Mouse (Mus musculus): ENCODE measurements at regions not wholly inside any gene's neighbourhood (a gene's known extent, or its start where the extent isn't known, plus 50 kb on each side); places are given as distances from the start of the nearest gene placed in this dataset.
A peak's percentile ranks its signal among the peaks of the same experiment; 100 is the strongest.

DNA sequence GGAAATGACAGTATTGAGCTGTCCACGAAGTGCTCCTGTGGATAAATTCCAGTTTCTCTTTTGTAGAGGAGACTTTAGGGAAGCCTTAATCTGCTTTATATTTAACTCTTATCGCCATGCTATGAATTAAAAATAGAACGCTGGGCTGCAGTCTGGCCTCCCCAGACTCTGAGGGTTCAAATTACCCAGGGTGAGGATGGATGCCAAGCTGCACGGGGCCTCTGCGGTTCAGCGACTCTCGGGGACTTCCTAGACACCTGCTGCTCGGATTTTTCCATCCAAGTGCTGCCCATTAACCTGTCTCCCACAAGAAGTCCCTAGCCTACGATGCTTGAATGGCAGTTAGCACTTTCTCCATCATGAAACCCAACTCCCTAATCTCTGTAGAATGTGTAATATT is 189.3 kb upstream of the Jade1 start:
- no peak for DNase-seq (ENCODE audit: low read depth, low spot score)

- DNase-seq (ENCODE audit: low read depth, low spot score): no peak
These were observed 190.2 kb upstream of the Jade1 start for GRCm38 (mm10) chr3:41365145-41365830.

DNA sequence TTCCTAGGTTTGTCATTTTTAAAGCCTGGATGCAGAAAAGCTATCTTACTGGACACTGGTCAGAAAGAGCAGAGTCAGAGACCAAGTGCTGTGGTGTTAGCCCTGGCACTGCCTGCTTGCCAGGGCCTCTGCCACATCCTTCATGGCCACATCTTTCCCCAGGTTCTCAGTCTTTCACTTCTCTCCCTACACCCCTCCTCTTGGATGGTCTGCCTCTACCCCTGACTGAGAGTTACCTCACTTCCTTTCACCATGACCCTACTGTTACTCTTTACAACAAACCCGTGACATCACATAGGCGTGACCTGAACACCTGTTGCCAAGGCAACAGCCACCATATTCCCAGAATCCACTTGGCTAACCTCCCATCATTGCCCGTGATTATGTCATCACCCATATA is 191.6 kb upstream of the Jade1 start:
- no peak for DNase-seq (ENCODE audit: low read depth, low spot score)

GRCm38 (mm10) chr3:41360231-41360630 is 195.3 kb upstream of the Jade1 start:
- no peak for DNase-seq (ENCODE audit: low read depth, low spot score)

DNA sequence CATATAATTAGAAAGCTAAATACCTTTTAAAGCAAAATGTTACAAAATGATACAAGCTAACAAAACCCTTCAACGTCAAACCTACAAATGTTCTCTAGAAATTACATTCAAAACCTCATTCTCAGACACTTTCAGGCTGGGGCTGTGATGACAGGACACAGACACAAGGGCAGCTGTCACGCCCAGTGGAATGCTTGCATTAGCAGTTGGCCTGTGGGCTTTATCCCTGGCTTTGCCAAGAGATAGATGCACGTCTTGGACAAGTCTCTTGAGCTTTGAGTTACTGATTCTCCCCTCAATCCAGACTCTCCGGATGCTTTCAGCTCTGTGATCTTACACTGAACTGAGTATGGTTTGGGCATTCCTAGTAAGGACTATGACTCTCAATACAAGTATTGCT is 196.1 kb upstream of the Jade1 start:
- no peak for DNase-seq (ENCODE audit: low read depth, low spot score)

DNA sequence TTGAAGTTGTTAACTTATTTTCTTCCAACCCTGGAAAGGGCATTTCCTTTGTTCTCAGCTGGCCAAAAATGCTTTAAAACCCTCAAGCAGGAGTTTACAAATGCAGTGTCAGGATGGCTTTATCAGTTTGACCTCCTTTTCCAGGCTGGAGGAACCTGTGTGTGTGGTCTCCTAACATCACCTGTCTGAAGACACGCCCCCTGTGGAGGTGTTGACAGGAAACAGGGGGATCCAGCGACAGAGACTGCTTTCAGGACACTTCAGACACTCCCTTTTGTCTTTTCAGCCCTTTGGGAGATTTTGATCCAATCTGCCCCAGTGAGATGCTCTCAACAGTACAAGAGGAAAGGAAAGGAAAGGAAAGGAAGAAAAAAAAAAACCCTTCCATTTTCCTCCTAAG is 202.5 kb upstream of the Jade1 start:
- no peak for DNase-seq (ENCODE audit: low read depth, low spot score)

- no peak for DNase-seq (ENCODE audit: low read depth, low spot score)
These were observed 203.7 kb upstream of the Jade1 start for GRCm38 (mm10) chr3:41351786-41352185.

GRCm38 (mm10) chr3:41351091-41351685 is 204.3 kb upstream of the Jade1 start:
- no peak for DNase-seq (ENCODE audit: low read depth, low spot score)

GRCm38 (mm10) chr3:41350331-41350730 is 205.2 kb upstream of the Jade1 start:
- no peak for DNase-seq (ENCODE audit: low read depth, low spot score)

DNA sequence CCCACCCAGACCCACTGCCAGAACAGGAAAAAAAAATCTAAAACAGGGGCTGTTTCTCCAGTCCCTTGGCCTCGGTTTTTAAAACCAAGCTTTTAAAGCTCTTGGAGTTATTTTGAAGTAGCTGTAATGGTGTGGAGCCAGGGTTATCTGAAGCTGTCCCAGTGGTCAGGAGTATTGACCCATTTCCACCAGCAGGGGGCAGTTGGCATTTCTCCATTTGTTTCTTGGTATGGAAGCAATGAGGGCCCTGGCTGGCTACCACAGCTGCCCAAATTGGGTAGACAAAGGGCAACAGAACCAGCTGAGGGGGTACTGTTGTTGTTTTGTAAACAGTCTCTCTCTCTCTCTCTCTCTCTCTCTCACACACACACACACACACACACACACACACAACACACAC is 206.7 kb upstream of the Jade1 start:
- peak; percentile 19 for DNase-seq (ENCODE audit: low read depth, low spot score)

DNA sequence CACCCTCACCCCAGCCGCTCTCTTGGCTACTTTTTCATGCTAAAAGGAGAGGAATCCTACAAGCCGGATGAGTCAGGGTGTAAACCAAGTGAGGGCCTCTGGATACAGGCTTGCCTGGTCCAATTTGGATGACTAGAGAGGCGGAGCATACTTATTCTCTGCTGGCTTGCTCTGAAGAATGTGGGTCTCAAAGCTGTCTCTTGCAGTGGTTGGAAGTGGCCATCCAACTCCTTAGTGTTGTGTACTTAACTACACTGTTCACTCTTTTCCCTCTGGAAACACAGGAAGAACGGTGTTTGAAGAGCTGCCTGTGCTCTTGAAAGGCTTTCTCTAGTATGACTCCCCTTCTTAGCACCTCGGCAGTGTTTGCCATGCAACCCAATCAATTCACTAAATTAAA is 208.7 kb upstream of the Jade1 start:
- no peak for DNase-seq (ENCODE audit: low read depth, low spot score)

GRCm38 (mm10) chr3:41343431-41343830 is 212.1 kb upstream of the Jade1 start:
- no peak for DNase-seq (ENCODE audit: low read depth, low spot score)

- no peak for DNase-seq (ENCODE audit: low read depth, low spot score)
These were observed 223.1 kb upstream of the Jade1 start for GRCm38 (mm10) chr3:41332481-41332880.

GRCm38 (mm10) chr3:41330356-41330755 is 225.2 kb upstream of the Jade1 start:
- DNase-seq (ENCODE audit: low read depth, low spot score): no peak

GRCm38 (mm10) chr3:41328828-41329227 is 226.7 kb upstream of the Jade1 start:
- DNase-seq (ENCODE audit: low read depth, low spot score): no peak

- DNase-seq (ENCODE audit: low read depth, low spot score): no peak
These were observed 229.1 kb upstream of the Jade1 start for GRCm38 (mm10) chr3:41326211-41327104.

DNA sequence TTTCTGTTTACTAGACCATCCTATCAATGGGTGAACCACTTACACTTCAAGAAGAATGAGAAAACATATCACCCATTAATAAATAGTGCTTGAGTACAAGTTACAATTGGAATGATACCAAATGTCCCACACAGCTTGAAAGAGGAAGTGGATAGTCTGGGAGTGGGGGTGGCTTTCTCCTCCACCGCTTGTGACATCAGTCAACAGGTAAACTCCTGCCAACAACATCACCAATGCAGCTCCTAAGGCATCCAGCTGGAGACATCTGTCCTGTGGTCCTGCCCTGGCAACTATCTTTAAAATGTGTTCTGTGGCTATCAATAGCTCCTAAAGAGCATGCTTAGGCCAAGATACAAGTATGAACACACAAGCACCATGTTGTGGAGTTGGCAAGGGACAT is 233.7 kb upstream of the Jade1 start:
- DNase-seq (ENCODE audit: low read depth, low spot score): no peak

DNA sequence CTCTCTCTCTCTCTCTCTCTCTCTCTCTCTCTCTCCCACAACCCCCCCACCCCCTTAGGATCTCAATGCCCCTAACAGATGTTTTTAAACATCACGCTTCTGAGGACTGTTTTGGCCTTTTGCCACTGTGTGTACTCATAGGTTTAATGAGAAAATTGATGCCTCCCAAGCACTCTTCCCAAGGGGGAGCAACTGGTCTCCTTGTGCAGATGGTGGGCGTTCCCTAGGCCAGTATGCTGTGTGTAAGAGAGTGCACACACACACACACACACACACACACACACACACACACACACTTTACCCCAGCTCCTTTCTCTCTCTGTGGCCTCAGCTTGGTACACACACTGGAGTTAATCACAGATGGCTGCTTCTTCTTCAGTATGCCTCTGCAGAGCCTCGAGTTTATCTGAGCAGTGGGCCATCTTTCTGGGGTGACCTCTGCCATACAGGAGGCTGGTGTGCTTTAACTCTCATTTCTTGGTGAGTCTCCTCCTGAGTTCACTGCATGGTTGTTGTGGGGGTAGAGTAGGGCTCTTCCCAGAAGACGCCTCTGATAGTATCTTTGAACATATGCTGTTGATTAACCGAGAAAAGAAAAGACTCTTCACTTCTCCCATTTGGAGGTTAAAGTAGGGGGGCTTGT is 236.2 kb upstream of the Jade1 start:
- no peak for DNase-seq (ENCODE audit: low read depth, low spot score)

DNA sequence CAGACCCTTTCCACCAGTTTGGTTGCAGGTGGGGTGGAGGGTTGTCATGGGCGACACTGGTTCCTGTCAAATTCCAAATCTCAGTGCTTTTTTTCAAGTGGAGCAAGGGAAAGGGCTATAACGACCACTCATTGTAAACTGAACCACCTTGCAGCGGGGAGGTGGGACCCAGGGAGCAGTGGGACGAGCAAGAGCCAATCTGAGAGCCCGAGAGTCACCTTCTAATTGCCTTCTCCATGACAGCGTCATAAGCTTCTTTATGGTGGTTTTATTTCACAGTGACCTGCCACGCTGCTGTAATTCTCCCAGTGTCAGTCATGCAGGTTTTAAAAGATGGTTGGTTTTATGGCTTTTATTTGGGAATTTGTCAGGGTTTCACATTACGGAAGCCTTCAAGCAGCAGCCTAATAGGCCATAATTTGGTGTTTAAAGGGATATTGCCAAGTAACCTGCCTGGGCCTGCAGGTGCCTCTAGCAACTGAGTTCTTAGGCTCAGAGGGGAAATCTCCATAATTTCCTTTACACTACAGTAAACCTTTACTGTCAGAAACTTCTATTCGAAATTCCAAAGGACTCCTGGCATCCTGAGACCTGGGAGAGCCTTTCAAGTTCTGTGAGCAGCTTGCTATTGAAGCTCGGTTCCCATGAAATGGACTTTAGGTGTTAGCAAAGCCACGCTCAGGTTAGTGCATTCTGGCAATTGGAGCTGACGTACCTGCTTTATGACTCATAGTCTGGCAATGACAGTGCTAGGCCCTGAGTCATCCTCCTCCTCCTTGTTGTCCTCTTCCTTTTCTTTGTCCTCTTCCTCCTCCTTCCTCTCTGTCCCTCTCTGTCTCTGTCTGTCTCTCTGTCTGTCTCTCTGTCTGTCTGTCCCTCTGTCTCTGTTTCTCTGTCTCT is 235.6 kb upstream of the Pgrmc2 start:
- DNase-seq (ENCODE audit: low read depth, low spot score): no peak

DNA sequence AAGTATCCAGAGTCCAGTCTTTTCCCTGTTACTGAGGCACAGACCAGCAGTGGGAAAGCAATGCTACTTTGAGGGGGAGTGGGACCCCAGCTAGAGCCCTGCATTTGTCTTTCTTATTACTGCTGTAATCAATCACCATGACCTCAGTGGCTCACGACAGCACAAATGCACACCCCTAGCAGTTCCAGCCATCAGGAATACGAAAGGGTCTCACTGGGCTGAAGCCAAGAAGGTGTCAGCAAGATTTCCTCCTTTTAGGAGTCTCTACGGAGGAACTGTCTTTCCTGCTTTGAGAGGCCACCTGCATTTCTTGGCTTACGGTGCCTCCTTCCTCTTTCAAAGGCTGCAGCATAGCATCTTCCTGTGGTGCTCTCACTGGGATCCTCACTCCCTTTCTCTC is 234.3 kb upstream of the Pgrmc2 start:
- no peak for DNase-seq (ENCODE audit: low read depth, low spot score)

DNA sequence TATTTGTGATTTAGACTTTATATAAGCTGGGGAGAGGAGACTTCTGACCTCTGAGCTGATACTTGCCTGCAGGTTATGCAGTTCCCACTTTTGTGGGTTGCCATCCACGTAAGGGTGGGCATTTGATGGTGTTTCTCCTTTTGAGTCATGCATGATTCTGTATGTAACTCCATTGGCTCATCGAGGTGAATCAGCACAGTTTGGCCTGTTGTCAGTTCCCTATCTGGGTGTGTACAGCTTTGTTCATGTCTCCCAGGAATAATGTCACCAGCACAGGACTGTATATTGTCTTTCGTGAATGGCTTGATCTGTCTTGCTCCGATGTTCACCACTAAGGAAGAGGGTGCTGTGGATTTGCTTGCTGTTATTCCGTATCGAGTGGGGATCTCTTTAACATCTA is 229.6 kb upstream of the Pgrmc2 start:
- DNase-seq (ENCODE audit: low read depth, low spot score): no peak

Data from retina, postnatal 7 days (tissue).